Mouse (Mus musculus) right cerebral cortex, postnatal 25 days (tissue): Measurements from ENCODE around the gene Prpf8.
A peak's percentile ranks its signal among the peaks of the same experiment; 100 is the strongest.
"Not testable (repeated sequence)": the region's sequence is repeated elsewhere in the genome, so short reads cannot be mapped to it uniquely, and the experiment has no call there.

Experiments
- DNase-seq: peaks from one replicate; pipeline ENCODE4 v3.0.0; 2022

Gene Prpf8

DNA sequence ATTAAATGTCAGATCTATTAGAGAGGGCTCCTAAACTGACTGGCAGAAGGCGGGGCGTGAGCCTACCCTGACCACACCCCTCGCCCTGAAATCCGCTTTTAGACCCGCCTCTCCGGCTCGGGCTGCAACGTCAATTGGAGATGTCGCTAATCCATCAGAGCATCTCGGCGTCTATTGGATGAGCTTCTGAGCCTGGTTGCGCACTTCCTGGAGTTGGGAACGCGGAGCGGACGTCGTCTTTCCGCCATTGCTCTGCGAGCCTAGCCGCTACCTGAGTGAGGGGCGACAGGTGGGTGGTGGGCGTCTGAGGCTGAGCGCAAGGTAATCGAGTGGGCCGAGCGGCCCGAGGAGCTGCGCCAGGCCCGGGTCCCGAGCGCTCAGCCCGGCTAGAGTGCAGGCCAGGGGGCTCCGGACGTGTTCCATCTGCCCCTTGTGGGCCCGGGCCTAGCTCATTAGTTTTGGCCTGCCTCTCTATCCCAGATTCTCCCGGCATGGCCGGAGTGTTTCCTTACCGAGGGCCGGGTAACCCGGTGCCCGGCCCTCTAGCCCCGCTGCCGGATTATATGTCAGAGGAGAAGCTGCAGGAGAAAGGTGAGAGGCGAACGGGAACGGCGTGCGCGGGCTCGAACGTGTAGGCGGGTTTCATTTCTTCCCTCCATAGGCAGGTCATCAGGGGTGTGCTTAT is at the start of gene Prpf8:
Gene Prpf8, plus strand, starts transcription at position 216 of the 685 bp plus-strand sequence.
- DNase-seq, result peak; percentile 98

DNA sequence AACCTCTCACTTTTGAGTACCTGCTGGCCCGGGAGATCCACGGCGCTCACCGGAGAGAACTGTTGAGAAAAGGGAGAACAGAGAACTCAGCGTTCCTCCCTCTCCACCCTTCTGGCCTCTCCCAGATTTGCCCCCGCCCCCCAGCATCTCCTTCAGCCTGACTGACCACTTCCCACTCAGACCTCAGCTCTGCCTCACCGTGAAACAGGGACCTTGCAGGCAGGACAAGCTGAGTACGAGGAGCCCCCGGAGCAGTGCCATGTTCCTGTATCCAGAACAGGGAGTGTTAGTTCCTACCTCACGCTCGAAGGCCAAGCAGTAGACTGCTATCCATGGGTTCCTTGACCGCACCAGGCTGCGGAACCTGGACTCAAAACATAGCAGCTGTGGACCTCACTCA is 48.4 kb upstream of the Prpf8 start:
- DNase-seq, result no peak

DNA sequence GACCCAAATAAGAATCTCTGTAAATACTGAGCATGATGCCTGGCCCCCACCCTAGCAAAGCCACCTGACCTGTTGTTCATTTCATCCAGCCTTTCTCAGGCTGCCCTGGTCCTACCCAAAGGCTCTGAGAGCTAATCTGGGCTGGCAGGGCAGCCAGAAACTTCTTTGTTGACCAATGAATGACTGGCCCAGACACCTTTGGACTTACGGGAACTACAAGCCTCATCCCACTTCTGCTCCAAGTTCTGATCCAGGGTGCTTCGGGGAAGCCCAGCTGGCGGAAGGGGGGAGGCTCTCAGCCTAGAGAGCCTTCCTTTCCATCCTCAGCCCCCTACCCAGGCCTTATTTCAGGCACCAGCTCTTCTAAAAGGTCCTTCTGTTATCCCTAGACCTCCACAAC is 47.8 kb upstream of the Prpf8 start:
- DNase-seq, result no peak

DNA sequence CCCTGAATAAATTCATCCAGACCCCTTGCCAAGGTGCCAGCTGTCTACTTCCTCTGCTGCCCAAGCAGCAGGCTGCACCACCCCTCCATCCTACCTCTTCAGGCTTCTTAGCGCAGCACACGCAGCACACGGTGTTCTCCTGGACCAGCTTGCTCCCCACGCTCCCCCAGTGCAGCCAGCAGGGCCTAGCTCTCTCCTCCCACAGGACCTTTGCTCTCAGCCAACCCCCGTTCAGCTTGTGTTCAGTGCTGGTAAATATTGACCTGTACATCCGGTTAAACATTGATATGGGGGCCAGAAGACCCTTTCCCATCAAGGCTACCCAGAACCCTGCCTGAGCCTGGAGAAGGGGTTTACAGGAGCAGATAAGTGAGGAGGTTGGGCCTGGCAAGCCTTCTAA is 47.3 kb upstream of the Prpf8 start, which contains the start of gene Serpinf2:
Gene Serpinf2, minus strand, starts transcription at position 229 of the 400 bp plus-strand sequence.
- DNase-seq, result no peak

DNA sequence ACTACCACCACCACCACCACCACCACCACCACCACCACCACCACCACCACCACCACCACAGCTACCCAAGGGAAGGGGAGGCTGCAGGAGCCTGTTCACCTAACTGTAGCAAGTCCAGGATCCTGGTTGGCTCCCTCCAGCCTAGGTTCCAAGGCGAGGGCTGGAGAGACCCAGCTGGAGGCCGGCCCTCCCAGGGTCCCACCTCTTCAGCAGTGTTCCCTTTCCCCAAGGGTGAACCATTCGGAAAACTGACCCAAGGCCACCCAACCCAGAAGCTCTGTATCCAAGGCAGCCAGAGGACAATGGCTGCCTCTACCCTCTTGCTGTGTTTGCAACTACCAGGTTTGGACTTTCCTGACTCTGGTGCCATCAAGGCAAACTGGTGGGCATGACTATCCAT is 46.7 kb upstream of the Prpf8 start:
- no peak for DNase-seq

DNA sequence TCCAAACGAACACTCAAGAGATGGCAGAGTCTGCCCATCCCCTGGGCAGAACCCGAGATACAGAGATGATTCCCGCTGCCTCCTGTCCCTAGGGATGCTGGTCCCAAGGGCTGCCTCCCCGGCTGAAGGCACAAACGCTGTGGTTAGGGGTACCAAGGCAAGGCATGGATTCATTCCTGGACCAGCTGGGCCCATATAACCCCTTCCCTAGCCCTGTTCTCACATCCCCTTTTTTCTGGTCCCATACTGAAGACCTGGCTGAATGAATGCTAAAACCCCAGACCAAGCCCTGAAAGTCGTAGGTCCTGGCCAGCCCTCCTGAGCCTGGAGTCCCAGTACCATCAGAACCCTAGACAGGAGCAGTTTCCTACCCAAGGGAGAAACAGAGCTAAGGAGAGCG is 45.6 kb upstream of the Prpf8 start:
- no peak for DNase-seq

DNA sequence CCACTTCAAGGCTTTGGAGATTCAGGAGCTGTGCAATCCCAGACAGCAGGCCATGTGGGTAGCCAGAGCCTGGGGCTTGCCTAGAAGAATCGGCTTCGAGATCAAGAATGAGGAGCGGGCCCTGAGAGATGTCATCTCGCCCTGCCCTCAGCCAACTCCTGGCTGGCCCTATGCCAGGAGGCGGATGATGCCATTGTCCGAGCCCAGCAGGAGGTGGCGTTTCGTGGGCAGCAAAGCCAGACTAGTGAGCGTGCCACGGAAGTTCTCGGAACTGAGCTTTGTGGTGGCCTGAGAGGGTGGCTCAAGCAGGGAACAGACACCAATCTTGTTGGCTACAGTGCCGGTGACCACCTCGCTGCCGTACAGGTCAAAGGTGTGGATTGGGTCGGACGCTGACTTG is 45.0 kb upstream of the Prpf8 start:
- DNase-seq, result no peak

DNA sequence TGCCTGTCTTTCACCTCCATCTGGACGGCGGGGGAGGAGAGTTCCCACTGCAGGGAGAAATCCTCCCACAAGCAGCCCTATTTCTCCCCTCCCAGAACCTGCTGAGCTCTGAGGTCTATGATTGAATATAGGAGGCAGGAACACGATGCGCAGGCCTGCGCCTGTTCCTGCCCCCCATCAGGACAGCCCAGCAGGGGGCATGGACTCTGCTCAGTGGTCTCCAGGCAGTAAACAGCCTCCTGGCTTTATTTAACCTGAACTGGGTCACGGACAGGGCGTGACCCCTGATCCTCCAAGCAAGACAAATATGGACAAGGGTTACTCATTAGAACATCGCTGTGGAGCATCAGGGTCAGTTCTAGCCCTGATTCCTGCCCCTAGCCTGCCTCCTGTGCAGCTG is 42.9 kb upstream of the Prpf8 start:
- no peak for DNase-seq

DNA sequence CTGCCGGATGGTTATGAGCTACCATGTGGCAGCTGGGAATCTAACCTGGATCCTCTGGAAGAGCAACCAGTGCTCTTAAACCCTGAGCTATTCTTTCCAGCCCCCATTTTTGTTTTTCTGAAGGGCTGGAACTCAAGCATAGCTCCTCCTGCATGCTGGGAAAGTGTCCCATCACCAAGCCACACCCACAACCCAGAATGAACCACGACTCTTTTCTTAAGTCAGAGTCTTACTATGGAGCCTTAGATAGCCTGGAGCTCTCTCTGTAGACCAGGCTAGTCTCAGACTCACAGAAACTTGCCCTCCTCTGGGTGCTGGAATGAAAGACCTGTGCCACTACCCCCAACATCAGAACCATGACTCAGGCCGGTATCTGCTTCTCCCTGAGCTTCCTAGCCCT is 38.0 kb upstream of the Prpf8 start:
- no peak for DNase-seq

DNA sequence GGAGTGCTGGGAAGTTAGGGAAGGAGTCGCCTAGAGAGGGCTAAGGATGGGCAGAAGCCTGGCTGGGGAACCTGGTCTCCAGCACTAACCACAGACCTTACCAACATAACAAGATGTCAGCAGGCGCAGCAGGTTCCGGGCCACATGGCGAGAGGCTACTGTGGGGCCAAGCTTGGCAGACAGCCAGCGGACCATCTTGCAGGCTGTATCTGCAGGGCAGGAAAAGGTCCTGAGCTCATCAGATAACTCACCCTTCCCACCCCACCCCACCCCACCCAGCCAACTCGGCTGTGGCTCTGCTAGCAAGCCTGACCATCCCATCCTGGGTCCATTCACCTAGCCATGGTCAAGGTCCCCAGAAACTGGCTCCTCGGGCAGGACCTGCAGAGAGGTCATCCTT is 36.9 kb upstream of the Prpf8 start:
- DNase-seq, result no peak

DNA sequence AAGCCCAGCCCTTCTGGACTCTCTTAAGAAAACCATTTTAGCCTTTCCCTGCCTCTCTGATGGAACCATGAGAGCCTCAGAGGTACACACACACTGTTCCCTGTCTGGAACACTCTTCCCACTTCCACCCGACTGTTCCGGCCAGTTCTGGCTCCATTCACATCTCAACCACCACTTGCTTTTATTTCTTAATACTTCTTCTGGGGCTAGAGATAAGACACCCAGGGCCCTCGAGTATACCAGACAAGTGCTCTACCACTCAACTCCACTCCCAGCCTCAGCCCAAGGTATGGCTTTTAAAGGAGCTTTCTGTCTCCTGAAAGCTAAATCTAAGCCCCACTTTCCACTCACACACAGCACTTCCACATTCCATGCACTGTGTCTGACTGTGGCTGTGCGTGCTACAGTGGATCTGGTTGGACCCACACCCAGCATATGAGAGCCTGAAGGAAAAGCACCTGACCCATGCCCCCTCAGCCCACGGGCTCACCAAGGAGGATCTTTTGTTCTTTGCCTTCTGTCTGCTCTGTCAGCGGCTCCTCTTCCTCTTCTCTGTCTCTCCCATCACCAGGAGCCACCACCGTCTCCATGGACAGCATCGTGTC is 36.2 kb upstream of the Prpf8 start:
- no peak for DNase-seq

DNA sequence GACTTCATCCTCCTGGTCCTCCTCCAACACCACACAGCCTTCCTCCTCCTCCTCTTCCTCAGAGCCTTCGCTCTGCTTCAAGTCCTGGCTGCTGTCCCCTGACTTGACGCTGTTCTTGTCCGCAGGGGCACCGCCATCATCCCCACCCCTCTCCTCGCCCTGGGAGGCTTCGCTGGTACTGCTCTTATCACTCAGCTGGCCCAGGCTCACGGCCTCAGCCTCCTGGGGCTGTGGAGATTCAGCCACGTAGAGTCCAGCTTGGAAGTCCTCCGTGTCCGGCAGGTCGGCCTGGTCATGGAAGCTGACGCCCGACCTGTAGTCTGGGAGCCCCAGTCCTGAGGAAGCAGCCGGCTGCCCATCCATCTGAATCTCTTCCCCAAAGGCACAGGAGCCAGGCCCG is 35.7 kb upstream of the Prpf8 start:
- no peak for DNase-seq

DNA sequence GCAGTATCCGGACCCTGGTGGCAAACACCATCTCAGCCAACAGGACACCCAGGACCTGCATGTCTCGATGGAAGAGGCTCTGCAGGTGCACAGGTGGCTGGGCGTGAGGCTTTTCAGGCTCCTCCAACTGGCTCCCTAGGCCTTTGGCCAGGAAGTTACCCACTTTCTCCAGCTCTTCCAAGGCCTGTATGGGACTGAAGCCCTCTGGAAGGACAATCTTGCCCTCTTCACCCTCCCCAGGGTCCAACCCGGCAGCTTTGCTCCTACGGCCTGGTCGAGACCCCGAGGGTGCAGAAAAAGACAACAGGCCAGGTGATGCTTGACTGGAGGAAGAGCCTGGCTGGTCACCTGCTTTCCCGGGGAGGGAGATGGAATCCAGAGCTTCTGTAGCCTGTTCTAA is 34.5 kb upstream of the Prpf8 start:
- DNase-seq, result no peak

DNA sequence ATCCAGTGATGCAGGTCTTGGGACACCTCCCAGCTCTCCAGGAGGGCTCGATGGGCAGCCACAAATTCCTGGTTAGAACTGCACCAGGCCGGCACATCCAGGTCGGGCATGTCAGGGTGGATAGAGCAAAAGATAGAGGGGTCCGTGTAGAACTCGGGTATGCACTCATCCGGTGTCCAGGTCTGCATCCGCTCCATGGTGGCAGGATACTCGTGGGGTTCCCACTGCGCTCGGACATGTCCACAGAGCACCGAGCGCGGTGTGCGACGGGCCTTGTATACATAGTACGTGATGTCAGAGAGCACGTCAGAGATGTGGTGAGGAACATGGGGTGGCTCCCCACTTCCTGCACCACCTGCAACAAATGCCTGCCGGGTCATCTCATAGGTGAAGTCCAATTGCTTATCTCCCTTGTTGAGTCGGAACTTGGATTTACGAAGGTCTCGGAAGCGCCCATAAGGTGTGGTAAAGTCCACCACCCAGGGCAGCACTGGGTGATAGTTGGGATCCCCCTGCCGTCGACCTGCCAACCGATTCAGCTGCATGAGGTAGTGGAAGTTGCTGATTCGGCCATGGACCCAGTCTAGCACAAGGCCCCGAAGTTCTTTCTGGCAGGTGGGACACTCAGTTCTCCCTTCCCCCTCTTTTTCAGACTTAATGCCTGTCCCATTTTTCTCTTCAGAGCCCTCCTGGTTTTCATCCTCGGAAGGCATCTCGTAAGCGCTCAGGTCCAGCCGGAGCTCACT is 33.6 kb upstream of the Prpf8 start:
- DNase-seq, result no peak

DNA sequence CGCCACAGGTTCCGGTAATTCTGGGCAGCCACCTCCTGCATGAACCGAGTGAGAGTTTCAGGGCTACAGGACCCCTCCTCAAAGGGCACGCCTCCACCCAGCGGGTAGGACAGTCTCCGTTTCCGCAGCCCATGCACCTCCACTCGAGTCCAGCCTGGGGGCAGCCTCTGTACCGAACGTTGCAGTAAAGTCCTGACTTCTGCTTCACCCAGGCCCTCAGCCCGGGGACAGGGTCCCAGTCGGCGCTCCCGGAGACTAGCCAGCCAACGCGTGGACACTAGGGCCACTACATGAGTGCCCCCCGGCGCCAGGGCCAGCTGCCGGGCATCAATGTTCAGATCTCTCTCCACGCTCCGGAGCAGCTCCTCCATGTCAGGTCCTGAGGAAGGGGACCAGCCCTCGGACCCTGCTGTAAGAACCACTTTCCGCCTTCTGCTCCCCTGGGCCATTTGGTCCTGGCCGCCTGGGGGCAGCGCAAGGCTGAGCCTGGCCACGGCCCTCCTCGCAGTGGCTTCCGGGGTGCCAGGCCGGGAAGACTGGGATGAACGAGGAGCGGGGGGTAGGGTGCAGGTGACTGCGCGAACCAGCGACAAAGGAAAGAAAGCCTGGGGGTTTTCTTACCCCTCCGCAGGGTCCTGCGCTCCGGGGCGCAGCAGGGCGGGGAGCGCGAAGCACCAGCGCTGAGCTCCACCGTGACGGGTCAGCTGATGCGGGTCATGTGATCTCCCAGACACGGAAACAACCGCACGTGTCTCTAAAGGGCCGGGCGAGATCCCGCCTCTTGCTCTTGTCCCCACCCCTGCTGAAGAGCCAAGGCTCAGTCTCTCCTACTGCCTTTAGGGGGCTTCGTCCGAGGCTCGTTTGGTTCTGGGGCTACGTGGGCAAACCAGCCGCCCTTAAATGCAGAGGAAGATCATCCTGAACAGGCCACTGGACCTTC is 32.4 kb upstream of the Prpf8 start, which contains the start of gene Wdr81:
Gene Wdr81, minus strand, starts transcription at position 727 of the 940 bp plus-strand sequence.
- peak; percentile 88 for DNase-seq

DNA sequence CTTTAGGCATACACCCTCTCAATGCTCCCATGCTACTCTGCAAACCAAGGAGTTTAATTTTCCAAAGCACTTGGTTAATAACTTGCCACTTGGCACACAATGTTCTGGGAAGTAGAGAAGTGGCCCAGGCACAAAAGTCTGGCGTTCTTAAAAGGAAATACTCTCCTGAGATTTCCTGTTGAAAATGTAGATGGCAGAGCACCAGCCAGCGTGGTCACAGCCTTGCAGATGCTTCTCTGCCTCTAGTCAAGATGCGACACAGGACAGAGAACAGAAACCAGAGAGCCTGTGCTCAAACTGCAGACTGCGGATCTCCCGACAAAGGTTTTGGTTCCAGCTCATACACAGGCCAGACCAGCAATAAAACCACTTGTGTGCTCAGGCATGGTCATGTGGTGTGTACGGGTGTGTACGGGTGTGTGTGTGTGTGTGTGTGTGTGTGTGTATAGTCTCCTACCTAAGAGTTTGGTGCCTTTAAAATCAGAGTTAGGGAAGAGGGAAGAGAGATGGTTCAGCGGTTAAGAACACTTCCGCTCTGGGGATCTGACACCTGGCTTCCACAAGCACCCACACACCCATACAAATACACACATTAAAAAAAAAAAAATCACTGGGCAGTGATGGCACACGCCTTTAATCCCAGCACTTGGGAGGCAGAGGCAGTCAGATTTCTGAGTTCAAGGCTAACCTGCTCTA is 31.4 kb upstream of the Prpf8 start:
- no peak for DNase-seq

DNA sequence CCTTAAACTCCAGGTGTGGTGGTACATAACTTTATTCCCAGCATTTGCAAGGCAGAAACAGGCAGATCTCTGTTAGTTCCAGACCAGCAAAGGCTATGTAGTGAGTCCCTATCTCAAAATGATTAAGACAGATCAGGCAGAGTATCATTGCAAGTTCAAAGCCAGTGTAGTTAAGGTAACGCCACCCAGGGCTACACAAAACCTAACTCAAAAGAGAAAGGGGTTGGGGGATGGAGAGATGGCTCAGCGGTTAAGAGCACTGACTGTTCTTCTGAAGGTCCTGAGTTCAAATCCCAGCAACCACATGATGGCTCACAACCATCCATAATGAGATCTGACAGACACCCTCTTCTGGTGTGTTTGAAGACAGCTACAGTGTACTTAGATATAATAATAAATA is 30.6 kb upstream of the Prpf8 start:
- DNase-seq, result not testable (repeated sequence)

DNA sequence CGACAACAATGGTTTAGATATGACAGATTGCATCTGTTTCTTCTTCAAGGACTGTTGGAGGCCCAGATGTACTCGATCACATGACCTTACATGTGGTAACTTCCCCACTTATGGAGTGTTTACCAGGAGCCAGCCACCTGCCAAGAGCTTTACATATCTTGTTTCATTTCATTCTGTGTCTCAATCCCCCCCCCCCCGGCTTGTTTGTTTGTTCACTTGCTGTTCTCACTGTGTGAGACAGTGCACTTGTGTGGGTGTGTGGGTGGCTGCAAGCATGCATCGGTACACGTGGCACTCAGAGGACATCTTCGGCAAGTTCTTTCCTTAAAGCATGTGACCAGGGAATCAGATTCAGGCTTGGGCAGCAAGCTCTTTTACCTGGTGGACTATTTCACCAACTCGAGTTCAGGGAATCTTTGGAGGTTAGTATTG is 30.2 kb upstream of the Prpf8 start:
- no peak for DNase-seq

DNA sequence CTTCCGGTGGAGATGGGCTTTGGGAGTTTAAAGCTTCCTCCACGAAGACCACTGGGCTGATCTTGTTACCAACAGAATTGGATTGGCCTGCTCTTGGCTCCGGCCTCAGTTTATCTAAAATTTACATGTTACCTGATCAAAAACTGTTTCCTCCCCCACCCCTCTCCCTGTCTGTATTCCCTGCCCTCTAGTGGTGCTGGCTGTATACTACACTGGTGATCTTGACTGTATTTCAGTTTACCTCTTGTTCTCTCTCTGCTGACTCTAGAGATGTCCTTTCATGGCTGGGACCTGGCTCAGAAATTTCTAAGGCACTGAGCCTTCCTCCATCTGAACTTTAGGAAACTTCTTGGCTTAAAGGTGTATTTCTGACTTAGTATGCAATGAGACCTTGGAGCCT is 28.4 kb upstream of the Prpf8 start:
- no peak for DNase-seq

DNA sequence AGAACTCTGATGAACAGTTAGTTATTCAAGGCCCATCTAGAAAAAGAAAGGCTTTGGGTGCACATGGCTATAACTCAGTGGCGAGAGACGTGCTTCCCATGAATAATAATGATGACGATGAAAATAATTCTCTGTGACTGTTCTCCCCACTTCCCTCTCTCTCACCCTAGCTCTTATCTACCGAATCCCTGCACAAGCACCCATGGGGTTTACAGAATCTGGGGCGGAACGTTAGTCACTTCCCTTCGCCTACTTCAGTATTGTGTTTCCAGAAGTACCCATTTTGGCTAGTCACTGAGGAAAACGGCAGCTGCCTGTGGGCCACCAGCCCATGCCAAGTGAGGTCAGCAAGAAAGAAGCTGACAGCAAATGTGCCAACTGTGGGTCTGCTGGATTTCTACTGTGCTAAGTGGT is 28.0 kb upstream of the Prpf8 start:
- DNase-seq, result no peak

DNA sequence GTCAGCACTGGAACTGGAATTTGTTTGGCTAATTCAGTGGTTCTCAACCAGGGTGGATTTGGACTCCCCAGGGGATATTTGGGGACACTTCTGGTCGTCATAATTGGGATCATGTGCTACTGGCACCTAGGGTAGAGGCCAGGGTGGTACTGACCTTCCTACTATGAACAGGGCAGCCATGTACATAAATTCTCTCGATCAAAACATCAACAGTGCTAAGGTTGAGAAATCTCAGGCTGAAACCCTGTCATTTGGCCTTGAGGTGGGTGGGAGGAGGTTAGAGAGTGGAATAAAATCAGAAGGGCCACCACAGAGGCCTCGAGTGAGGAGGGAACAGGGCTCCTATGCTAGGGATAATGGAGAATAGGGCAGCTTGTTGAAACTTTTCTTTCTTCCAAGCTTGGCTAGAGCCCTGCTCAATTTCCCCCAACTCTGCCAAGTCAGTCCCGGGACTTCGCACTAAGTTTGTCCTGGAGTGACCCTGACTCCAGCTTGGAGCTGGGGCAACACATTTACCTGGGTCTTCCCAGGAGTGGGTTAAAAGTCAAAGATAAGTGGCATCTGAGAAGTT is 27.4 kb upstream of the Prpf8 start:
- DNase-seq, result no peak

DNA sequence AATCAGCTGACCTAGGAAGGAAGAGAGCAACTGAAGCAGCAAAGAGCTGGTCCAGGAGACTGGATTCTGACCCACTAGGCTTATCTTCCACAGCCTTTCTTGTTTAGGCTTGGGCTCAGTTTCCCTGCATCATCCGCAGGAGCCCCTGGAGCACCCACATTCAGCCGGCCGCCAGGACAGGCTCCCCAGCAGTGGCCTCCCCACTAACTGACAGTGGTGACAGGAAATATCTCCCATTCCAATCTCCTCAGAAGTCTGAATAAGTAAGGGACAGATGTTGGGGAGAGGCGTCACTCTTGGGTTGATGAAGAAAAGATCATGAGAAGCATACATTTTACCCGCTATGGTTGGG is 26.9 kb upstream of the Prpf8 start:
- DNase-seq, result no peak
